Mouse (Mus musculus) bone marrow, adult 2 months (tissue): ENCODE results near the gene Prdm16.

Source experiments
- CTCF ChIP-seq: fragments of 200-500 bp; IDR thresholded peaks from 2 replicates; pipeline ENCODE4 v1.5.1; 2011; ENCODE audit warnings: low read length, control low read depth; ENCODE audit not compliant: control insufficient read depth, insufficient read depth
- POLR2A ChIP-seq: fragments of 200-500 bp; IDR thresholded peaks from 2 replicates; pipeline ENCODE4 v1.6.1; 2011; ENCODE audit warnings: low read depth, mild to moderate bottlenecking, control low read depth, low read length, borderline replicate concordance; ENCODE audit not compliant: control insufficient read depth

GRCm38 (mm10) chr4:154390333-154391080 lies 246.2 kb downstream of the Prdm16 start:
- TF ChIP-seq CTCF (no peak), POLR2A (no peak)
